Comparison of ENCODE assay signal across 8 mouse cellular contexts in the genomic region with DNA sequence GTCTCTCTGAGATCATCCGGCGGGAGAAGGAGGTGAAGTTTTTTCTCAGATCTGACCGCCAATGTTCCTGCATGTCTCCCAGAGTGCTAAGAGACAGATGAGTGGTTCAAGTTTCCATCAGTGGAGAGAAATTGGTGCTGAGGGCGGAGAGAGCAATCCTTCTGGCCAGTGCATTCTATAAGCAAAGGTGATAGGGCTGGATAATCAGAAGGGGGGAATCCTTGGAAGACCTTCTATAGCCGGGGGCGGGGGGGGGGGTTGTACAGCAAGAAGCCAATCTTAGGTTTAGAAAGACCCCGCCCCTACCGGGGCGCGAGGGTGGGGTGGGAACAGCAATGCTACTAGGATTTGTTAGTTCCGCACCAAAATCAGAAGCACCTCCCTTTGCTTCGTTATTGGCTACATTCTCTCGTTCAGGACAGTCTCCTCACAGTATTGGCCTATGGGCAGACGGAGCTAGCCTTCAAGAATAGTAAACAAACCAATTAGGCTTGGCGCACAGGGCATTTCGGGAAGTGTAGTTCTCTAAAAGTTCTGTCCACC. TPM values are rescaled to one million over a fixed set of nuclear protein-coding genes. Genes with fewer than 3 reads are reported as not detected.
DNase-seq lines count a peak whose midpoint lies in the region; ATAC-seq and TF ChIP-seq lines count a peak whose summit lies in the region.

No protein-coding gene starts in this region.

- H3K36me3 ChIP-seq in embryonic facial prominence, embryonic 15.5 days = no peaks in the 10 kb centered on the region
- H3K36me3 ChIP-seq in limb, embryonic 14.5 days (ENCODE audit: control insufficient read depth, insufficient read depth, low read length) = no peaks in the 10 kb centered on the region
- H3K36me3 ChIP-seq in midbrain, postnatal 0 days (ENCODE audit: insufficient read depth, low read length) = no peaks in the 10 kb centered on the region

- peak overlapping the region; percentile 95 for H3K27ac ChIP-seq in embryonic facial prominence, embryonic 15.5 days (replicated peaks)
- peak overlapping the region; percentile 92 for H3K27ac ChIP-seq in limb, embryonic 14.5 days (replicated peaks; ENCODE audit: low read depth, low read length)
- H3K27ac ChIP-seq in midbrain, postnatal 0 days (ENCODE audit: low read depth, low read length) = peak overlapping the region; percentile 97

- H3K4me2 ChIP-seq in embryonic facial prominence, embryonic 15.5 days (replicated peaks) = peak overlapping the region; percentile 96
- peak overlapping the region; percentile 97 for H3K4me2 ChIP-seq in limb, embryonic 14.5 days (replicated peaks; ENCODE audit: low read depth, low read length, severe bottlenecking)
- peak overlapping the region; percentile 66 for H3K4me2 ChIP-seq in midbrain, postnatal 0 days (ENCODE audit: low read depth, low read length, poor library complexity, severe bottlenecking)

- H3K4me1 ChIP-seq in embryonic facial prominence, embryonic 15.5 days = peaks cover 6% of the 10 kb centered on the region; the same call in 1 of the 2 replicates
- peaks cover 10% of the 10 kb centered on the region for H3K4me1 ChIP-seq in limb, embryonic 14.5 days (ENCODE audit: control insufficient read depth, insufficient read depth, low read length)
- H3K4me1 ChIP-seq in midbrain, postnatal 0 days (ENCODE audit: insufficient read depth, low read length) = no peaks in the 10 kb centered on the region

- H3K27me3 ChIP-seq in embryonic facial prominence, embryonic 15.5 days = no peaks in the 10 kb centered on the region
- no peaks in the 10 kb centered on the region for H3K27me3 ChIP-seq in limb, embryonic 14.5 days (ENCODE audit: control insufficient read depth, insufficient read depth, low read length)
- H3K27me3 ChIP-seq in midbrain, postnatal 0 days (ENCODE audit: insufficient read depth, low read length) = no peaks in the 10 kb centered on the region

- H3K9ac ChIP-seq in embryonic facial prominence, embryonic 15.5 days = peak overlapping the region; percentile 93; the same call in 1 of the 2 replicates
- peak overlapping the region; percentile 93; the same call in 1 of the 2 replicates for H3K9ac ChIP-seq in limb, embryonic 14.5 days (ENCODE audit: low read depth, low read length, severe bottlenecking)
- H3K9ac ChIP-seq in midbrain, postnatal 0 days (replicated peaks; ENCODE audit: low read length, poor library complexity, severe bottlenecking) = peak overlapping the region; percentile 98

- DNase-seq in 3T3-L1 (ENCODE audit: low read depth, low spot score) = peak; percentile 98
- DNase-seq in adrenal gland, postnatal 4 days (ENCODE audit: low spot score in 2 of 2) = peak; percentile 7 to 56
- DNase-seq in heart, adult 8-10 months (ENCODE audit: low spot score) = peak; percentile 94
- DNase-seq in kidney, adult 9 months = peak; percentile 96
- DNase-seq in limb, embryonic 14.5 days (ENCODE audit: low spot score) = peak; percentile 97
- DNase-seq in midbrain, postnatal 0 days (ENCODE audit: low spot score) = peak; percentile 98
- peak; percentile 32 to 58 for DNase-seq in spleen, postnatal 14 days (ENCODE audit: low spot score in 2 of 2)

- 1% methylated on average over 16 of the region's 16 CpGs for WGBS in embryonic facial prominence, embryonic 15.5 days
- 0% methylated on average over 16 of the region's 16 CpGs for WGBS in limb, embryonic 14.5 days
- 0% methylated on average over 16 of the region's 16 CpGs for WGBS in midbrain, postnatal 0 days

- peak overlapping the region; percentile 84 for H3K4me3 ChIP-seq in embryonic facial prominence, embryonic 15.5 days (replicated peaks)
- H3K4me3 ChIP-seq in limb, embryonic 14.5 days (replicated peaks; ENCODE audit: low read length) = peak overlapping the region; percentile 88
- peak overlapping the region; percentile 93 for H3K4me3 ChIP-seq in midbrain, postnatal 0 days (ENCODE audit: low read depth, low read length)

- peak; percentile 93 for ATAC-seq in embryonic facial prominence, embryonic 15.5 days (ENCODE audit: insufficient number of reproducible peaks, low FRiP score, low TSS enrichment, low read depth)
- peak; percentile 92 for ATAC-seq in limb, embryonic 14.5 days (ENCODE audit: low FRiP score, low read depth)
- ATAC-seq in midbrain, postnatal 0 days (ENCODE audit: low FRiP score) = peak; percentile 91

- no peak for TF ChIP-seq POLR2A in limb, embryonic 14.5 days (IDR thresholded peaks at IDR 0.05; ENCODE audit: borderline replicate concordance, extremely low read depth, insufficient read depth, insufficient read length)

- H3K9me3 ChIP-seq in embryonic facial prominence, embryonic 15.5 days (replicated peaks) = no peaks in the 10 kb centered on the region
- H3K9me3 ChIP-seq in limb, embryonic 14.5 days (ENCODE audit: control insufficient read depth, low read length) = no peaks in the 10 kb centered on the region
- H3K9me3 ChIP-seq in midbrain, postnatal 0 days (ENCODE audit: low read length) = no peaks in the 10 kb centered on the region

- TF ChIP-seq CTCF in midbrain, postnatal 0 days (IDR thresholded peaks at IDR 0.05) = no peak

RNA-seq across cellular contexts. Expression of gene Stxbp5, which starts 0.9 kb away (rescaled TPM):
- 10 to 100 TPM; 28.9 to 33.1 TPM for total RNA-seq in adrenal gland, postnatal 4 days (2021)
- 6.2 and 6.5 TPM in 2 replicates for polyA plus RNA-seq in embryonic facial prominence, embryonic 15.5 days (2015; fragmentation: Nextera tagmentation; extraction: Ambion mirVana)
- total RNA-seq in heart, adult 8-10 months (2022) = 10 to 100 TPM; 13.6 to 13.9 (median 13.8) TPM
- 22.4 and 23.7 TPM in 2 replicates for polyA plus RNA-seq in limb, embryonic 14.5 days (2012; rRNA removed)
- 7.2 and 8.2 TPM in 2 replicates for polyA plus RNA-seq in limb, embryonic 14.5 days (2014; fragmentation: Nextera tagmentation; extraction: Ambion mirVana)
- total RNA-seq in midbrain, postnatal 0 days (2014; rRNA removed) = 52.7 and 58.4 TPM in 2 replicates
- polyA plus RNA-seq in midbrain, postnatal 0 days (2015; fragmentation: Nextera tagmentation; extraction: Ambion mirVana) = 6.8 and 8.0 TPM in 2 replicates

Comparison
In these comparisons a context has a peak if more than half of its experiments do, and no peak if none do; other contexts are left out.
1. Peak in every context shown above with its lines: DNase-seq, ATAC-seq, H3K4me3 ChIP-seq and H3K27ac ChIP-seq.
2. DNase-seq: peak in every context shown above with its lines; median percentile 98 in 3T3-L1; 98 in midbrain, postnatal 0 days; 97 in limb, embryonic 14.5 days; 96 in kidney, adult 9 months; 94 in heart, adult 8-10 months; 45 in spleen, postnatal 14 days; 32 in adrenal gland, postnatal 4 days.